Mouse (Mus musculus) cerebellum, postnatal 25 days (tissue): ENCODE data around the gene Slc16a8.
"Not testable (repeated sequence)": the region's sequence is repeated elsewhere in the genome, so short reads cannot be mapped to it uniquely, and the experiment has no call there.

Source experiments
- DNase-seq, 2 experiments: peaks; one replicate each; pipeline ENCODE4 v3.0.0; 2021; ENCODE audit warnings: mixed read lengths in 2 of 2

Gene Slc16a8

GRCm38 (mm10) chr15:79262375-79262774 lies 7.8 kb upstream of the Slc16a8 start:
- DNase-seq = no peak

- no peak for DNase-seq
These were observed 7.2 kb upstream of the Slc16a8 start for GRCm38 (mm10) chr15:79261757-79262156.

GRCm38 (mm10) chr15:79261095-79261725 lies 6.6 kb upstream of the Slc16a8 start:
- no peak for DNase-seq

- DNase-seq = peak in 1 of 2 experiments; percentile 38
These were observed 4.0 kb upstream of the Slc16a8 start for GRCm38 (mm10) chr15:79258521-79258920.

GRCm38 (mm10) chr15:79252580-79252979 lies 2.0 kb downstream of the Slc16a8 start:
- DNase-seq = no peak

- DNase-seq = peak; percentile 36 to 49
These were observed 2.6 kb downstream of the Slc16a8 start for GRCm38 (mm10) chr15:79251781-79252491.

- DNase-seq = peak in 1 of 2 experiments; percentile 42
These were observed 3.4 kb downstream of the Slc16a8 start for GRCm38 (mm10) chr15:79251168-79251567.

GRCm38 (mm10) chr15:79250236-79250635 lies 4.3 kb downstream of the Slc16a8 start:
- no peak for DNase-seq

- no peak for DNase-seq
These were observed 9.2 kb downstream of the Slc16a8 start for GRCm38 (mm10) chr15:79245321-79245720.

GRCm38 (mm10) chr15:79244071-79244893 lies 10.3 kb downstream of the Slc16a8 start:
- DNase-seq = no peak

GRCm38 (mm10) chr15:79243234-79244042 lies 11.1 kb downstream of the Slc16a8 start:
- DNase-seq = peak; percentile 95 to 96

- DNase-seq = no peak
These were observed 11.9 kb downstream of the Slc16a8 start for GRCm38 (mm10) chr15:79242574-79243233.

- DNase-seq = no peak
These were observed 16.5 kb downstream of the Slc16a8 start for GRCm38 (mm10) chr15:79238036-79238435.

- no peak for DNase-seq
These were observed 19.3 kb downstream of the Slc16a8 start for GRCm38 (mm10) chr15:79235268-79235667.

GRCm38 (mm10) chr15:79229058-79229821 lies 25.3 kb downstream of the Slc16a8 start, which contains the start of the genes Pick1 and Gm49486:
Gene Pick1, plus strand, starts transcription at chr15:79229173.
Gene Gm49486, plus strand, starts transcription at chr15:79229391.
- DNase-seq = peak; percentile 96 to 97

- DNase-seq = not testable (repeated sequence)
These were observed 28.8 kb downstream of the Slc16a8 start for GRCm38 (mm10) chr15:79225780-79226179.

GRCm38 (mm10) chr15:79224685-79225084 lies 29.9 kb downstream of the Slc16a8 start:
- peak; percentile 89 to 92 for DNase-seq

GRCm38 (mm10) chr15:79223641-79224040 lies 30.9 kb downstream of the Slc16a8 start:
- DNase-seq = no peak

GRCm38 (mm10) chr15:79219572-79219971 lies 35.0 kb downstream of the Slc16a8 start:
- DNase-seq = no peak

- no peak for DNase-seq
These were observed 38.4 kb downstream of the Slc16a8 start for GRCm38 (mm10) chr15:79216191-79216590.

GRCm38 (mm10) chr15:79213591-79213990 lies 41.0 kb downstream of the Slc16a8 start:
- DNase-seq = no peak
